Mouse (Mus musculus): ENCODE data around the gene Stxbp3.
"Not testable (repeated sequence)": the region's sequence is repeated elsewhere in the genome, so short reads cannot be mapped to it uniquely, and the experiment has no call there.

Stxbp3 gene

DNA sequence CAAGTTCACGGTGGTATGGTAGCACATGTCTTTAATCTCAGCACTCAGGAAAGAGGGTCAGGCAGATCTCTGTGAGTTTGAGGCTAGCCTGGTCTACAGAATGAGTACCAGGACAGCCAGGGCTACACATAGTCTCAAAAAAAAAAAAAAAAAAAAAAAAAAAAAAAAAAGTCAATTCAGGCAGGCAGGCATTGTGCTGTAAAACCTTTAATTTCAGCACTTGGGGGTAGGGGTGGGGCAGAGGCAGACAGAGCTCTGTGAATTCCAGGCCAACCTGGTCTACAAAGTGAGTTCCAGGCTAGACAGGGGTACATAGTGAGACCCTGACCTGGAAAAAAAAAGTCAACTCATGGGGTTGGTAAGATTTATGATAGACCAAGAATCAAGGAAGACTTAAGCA lies 17.4 kb upstream of the Stxbp3 start:
- in situ Hi-C loops (cut with MboI, MseI): no loop called here

DNA sequence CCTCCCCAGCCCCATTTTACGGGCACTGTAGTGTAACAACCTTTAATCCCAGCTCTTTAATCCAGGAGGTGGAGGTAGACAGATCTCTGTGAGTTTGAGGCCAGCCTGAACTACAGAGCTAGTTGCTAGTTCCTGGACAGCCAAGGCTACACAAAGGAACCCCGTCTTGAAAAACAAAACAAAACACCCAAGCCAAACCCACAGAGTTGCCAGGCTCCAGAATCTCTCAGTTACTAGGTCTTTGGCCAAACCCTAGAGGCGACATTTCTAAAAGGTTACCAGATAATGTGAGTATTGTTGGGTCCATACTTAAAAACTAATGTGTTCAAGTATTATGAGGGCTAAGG lies 16.8 kb upstream of the Stxbp3 start:
- in situ Hi-C loops (cut with MboI, MseI): no loop called here

DNA sequence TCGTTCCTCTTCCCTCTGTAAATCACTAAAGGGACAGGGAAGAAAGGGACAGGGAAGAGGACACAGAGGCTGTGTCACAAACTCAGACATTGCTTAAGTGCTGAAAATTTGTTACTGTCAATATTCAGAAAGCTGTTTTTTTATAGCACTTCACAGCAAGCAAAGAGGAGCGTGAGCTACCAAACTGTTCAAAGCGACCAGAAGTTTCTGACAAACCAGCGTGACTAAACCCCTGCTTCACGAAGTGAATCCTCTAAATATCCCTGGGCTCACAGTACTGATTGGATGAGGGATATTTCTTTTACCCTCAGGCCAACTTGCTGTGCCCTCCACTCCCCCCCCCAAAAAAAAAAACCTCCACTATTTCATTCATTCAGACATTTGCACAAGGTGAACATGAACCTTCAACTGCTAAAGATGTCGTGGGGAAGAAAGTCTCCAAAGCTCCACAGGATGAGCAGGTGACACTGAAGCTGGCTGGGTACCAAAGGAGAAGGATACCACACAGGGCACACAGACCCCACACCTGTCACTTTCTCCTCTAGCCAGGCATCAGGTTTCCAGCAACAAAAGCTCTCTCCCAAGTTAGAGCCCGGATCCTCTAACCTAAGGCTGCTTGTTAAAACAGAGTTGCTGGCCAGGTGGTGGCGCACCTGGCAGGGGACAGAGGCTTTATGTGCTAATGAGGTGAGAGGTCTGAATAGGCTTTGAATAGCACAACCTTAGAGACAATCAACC lies 16.2 kb upstream of the Stxbp3 start:
- in situ Hi-C loops (cut with MboI, MseI): no loop called here

DNA sequence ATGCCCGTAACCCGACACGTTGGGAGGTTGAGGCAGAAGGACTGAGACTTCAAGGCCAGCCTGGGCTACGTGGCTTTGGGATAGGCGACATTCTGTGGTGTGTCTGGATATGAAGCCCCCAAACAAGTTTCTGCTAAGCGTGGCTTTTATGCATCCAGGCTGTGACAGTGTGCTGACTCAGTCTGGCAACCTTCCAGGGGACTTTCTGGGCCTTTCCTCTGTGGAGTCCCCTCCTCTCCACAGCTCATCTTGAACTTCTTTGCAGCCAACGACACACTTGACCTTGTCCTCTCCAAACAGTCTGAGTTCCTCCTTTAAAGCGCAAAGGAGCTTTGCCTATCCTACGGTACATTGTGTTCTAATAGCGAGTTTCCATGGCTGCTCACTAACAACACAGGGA lies 15.5 kb upstream of the Stxbp3 start:
- in situ Hi-C loops (cut with MboI, MseI): no loop called here

GRCm38 (mm10) chr3:108855371-108855770 lies 15.0 kb upstream of the Stxbp3 start:
- in situ Hi-C loops (cut with MboI, MseI): no loop called here

DNA sequence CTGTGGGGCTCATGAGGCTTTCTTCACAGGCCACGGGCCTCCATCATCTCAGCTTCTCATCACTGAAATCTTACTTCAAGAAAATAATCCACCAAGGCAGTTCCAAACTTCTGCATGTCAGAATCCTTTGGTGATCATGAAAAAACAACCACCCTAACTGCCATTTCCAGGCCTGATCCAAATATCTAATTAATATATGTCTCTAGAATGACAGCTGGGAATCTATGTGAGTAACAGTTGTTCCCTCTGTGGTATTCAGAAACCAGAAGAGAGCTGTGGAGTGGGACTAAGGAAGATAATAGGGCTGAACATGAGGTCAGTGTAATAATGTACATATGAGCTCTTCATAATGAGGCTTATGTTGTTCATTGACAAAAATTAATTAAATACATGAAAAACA lies 12.9 kb upstream of the Stxbp3 start:
- in situ Hi-C loops (cut with MboI, MseI): no loop called here

DNA sequence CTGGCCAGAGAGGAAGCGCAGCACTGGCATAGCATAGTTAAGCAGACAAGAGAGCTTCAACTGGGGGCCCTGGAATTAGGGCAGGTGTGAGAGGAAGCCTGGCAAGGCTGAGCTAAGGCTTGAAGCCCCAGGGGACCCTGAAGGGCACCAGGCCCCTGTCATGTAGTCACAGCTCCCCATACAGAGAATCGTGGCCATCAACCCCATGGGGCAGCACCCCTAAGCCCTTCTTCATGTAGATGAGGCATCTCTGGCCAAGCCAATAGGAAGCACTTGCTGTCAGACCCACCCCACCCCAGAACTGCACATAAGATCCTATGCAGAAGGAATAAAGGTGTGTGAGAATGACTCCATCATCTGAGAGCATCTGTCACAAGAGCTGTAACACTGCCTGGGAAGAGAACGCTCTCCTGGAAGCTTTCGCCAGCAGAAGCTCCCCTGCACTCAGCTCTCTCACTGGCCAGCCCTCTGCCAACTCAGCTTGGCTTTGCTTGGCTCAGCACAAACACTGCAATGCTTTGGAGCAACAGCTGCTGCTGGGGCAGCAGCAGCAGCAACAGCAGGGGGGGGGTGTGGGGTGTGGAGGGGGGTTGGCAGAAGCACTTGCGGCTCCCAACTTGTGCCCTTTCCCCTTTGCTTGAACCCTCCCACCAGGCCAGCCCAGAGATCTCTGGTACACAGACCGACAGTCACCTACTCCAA lies 11.8 kb upstream of the Stxbp3 start:
- in situ Hi-C loops (cut with MboI, MseI): no loop called here

- in situ Hi-C loops (cut with MboI, MseI): no loop called here
These were observed 11.2 kb upstream of the Stxbp3 start for GRCm38 (mm10) chr3:108851554-108851953.

DNA sequence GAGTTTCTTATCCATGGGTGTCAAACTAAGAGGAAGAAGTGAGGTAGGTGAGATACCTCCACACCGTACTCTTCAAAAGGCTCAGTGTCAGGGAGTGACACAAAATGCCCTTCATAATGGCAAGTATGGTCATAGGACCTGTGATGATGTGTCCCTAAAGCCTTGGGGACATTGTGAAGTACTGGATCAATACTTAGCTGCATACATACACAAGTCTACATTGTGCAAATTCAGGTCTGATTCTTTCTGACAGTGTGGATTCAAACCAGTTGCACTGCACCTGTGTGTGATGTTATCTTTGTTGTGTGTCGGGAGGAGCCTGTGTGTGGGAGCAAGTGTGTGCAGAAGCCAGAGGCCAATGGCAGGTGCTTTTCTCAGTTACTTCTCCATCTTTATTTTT lies 10.7 kb upstream of the Stxbp3 start:
- in situ Hi-C loops (cut with MboI, MseI): no loop called here

DNA sequence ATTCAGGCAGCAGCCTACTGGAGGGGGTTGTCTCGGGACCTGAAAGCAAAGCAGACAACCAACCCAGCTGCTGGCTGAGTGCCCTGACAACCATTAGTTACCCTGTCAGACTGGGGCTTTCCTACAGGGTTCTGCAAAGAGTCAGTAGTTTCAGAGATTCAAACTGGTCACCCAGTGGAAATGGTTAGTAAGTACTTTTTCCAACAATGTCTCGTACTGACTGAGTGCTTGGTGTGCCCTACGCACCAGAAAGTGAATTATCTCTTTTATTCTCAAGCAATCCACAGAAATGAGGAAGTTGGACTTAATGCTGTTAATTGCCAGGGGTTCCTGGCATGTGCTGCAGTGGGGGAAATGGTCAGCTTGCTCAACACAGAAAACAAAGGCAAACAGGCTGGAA lies 10.2 kb upstream of the Stxbp3 start:
- in situ Hi-C loops (cut with MboI, MseI): no loop called here

GRCm38 (mm10) chr3:108846616-108847015 lies 6.3 kb upstream of the Stxbp3 start:
- in situ Hi-C loops (cut with MboI, MseI): no loop called here

GRCm38 (mm10) chr3:108844521-108844920 lies 4.2 kb upstream of the Stxbp3 start:
- in situ Hi-C loops (cut with MboI, MseI): no loop called here

GRCm38 (mm10) chr3:108844026-108844425 lies 3.7 kb upstream of the Stxbp3 start:
- in situ Hi-C loops (cut with MboI, MseI): no loop called here

GRCm38 (mm10) chr3:108840716-108841054 lies 359 bp upstream of the Stxbp3 start:
- in situ Hi-C loops (cut with MboI, MseI): no loop called here

DNA sequence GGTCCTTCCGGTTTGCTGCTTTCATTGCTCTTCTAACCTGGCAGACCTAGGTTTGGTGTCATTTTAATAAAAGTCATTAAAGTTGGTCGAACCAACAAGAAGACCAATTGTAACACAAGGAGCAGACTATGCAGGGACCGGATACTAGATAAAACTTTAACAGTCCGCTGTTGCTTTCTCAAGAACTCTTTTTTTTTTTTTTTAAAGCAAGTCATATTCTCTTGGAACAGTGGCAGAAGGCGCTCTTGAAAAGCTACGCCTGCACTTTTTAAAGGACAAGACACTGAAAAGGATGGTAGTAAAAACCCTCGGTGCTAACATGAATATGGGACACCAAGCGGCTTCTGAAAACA lies 703 bp downstream of the Stxbp3 start:
- in situ Hi-C loops (cut with MboI, MseI): no loop called here

DNA sequence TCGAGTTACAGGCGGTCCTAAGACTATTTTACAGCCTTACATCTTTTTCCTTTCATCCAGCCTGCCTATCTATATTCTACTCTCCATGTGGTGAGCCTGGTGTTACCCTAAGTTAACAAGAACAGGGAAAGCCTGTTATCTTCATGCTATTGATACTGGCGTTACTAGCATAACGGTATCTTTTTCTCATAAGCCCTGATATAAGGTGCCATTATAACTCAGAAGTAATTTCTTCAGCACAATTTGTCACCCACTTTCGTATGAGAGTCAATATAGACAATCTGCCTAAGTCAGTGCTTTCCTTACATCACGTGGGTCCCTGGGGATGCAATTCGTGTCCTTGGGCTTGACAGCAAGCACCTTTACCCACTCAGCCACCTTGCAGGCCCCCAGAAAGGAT lies 1.3 kb downstream of the Stxbp3 start:
- in situ Hi-C loops (cut with MboI, MseI): no loop called here

DNA sequence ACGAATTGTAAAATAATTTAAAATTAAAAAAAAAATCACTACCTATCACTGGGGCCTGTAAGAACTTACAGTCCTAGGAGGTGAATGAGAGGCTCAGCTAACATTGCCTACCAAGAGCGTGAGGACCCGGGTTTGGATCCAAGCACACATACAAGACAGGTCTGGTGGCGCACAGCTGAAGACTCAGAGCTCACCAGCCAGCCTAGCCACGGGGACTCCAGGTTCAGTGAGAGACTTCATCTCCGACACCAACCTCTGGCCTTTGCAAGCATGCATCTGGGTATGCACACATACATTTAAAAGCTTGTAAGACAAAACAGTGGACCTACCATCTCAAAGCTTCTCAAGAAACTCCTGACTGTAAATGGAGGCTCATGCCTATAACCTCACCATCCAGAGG lies 3.4 kb downstream of the Stxbp3 start:
- in situ Hi-C loops (cut with MboI, MseI): no loop called here

- in situ Hi-C loops (cut with MboI, MseI): not testable (repeated sequence)
These were observed 6.6 kb downstream of the Stxbp3 start for GRCm38 (mm10) chr3:108833717-108834116.

DNA sequence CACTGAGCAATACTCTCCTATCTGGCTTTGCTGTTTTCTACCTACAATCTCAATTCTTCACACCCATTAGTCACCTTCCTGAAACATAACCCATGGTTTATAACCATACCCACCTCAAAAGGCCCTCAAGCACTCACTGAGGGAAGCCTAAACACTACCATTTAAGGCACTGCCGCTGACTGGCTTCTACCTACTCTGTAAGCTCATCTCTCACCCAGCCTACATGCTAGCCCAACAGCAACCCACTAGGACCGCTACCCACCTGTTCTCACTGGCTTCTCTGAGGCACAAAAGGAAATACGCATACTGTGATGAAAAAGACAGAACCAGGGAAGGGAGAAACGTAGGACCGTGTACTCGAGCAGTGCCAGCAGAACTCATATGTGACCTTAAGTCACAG lies 8.6 kb downstream of the Stxbp3 start:
- in situ Hi-C loops (cut with MboI, MseI): no loop called here

DNA sequence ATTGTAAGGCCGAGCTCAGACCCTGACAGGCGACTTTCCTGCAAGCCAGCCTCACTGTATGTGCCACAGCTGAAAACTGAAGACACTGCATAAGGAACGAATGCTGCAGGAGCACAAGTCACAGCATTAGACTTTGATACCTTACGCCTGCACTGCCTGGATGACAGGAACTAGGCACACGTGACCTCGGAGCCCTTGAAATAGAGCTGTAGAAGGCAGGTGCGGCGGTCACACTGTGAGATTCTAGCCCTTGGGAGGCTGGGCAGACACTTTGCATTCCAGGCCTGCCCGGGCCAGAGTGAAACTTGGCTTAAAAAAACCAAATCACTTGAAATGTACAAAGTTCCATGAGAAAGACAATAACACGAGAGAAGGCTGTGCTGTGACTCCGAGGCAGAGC lies 9.8 kb downstream of the Stxbp3 start:
- in situ Hi-C loops (cut with MboI, MseI): no loop called here

GRCm38 (mm10) chr3:108815631-108816030 lies 24.7 kb downstream of the Stxbp3 start:
- in situ Hi-C loops (cut with MboI, MseI): no loop called here

- in situ Hi-C loops (cut with MboI, MseI): no loop called here
These were observed 29.5 kb downstream of the Stxbp3 start for GRCm38 (mm10) chr3:108810747-108811263.

GRCm38 (mm10) chr3:108805622-108806021 lies 34.7 kb downstream of the Stxbp3 start:
- in situ Hi-C loops (cut with MboI, MseI): no loop called here

- in situ Hi-C loops (cut with MboI, MseI): no loop called here
These were observed 42.0 kb downstream of the Stxbp3 start for GRCm38 (mm10) chr3:108798375-108798774.
